Mouse (Mus musculus) brain, embryonic 14.5 days (tissue): ENCODE data around the gene Tldc2.

Source experiments
- CTCF ChIP-seq: fragments of 200-500 bp; IDR thresholded peaks from 2 replicates; pipeline ENCODE4 v1.5.1; 2012; ENCODE audit warnings: inconsistent platforms, mild to moderate bottlenecking, moderate library complexity, borderline replicate concordance; ENCODE audit not compliant: insufficient read depth, insufficient read length; ENCODE audit errors: extremely low read depth
- POLR2A ChIP-seq: fragments of 200-500 bp; IDR thresholded peaks from 2 replicates; pipeline ENCODE4 v1.6.1; 2012; ENCODE audit warnings: mild to moderate bottlenecking, inconsistent platforms, borderline replicate concordance; ENCODE audit not compliant: poor library complexity, insufficient read depth, insufficient read length, severe bottlenecking; ENCODE audit errors: extremely low read depth

- TF ChIP-seq POLR2A (no peak), CTCF (no peak)
Measured at GRCm38 (mm10) chr2:157072316-157072990, 14.4 kb upstream of the Tldc2 start.
